Mouse (Mus musculus) forebrain, embryonic 10.5 days (tissue): ENCODE measurements at regions not wholly inside any gene's neighbourhood (a gene's known extent, or its start where the extent isn't known, plus 50 kb on each side); places are given as distances from the start of the nearest gene placed in this dataset.

ENCODE experiments used
- DNase-seq: peaks from one replicate; pipeline ENCODE4 v3.0.0-alpha.2; 2017; ENCODE audit warnings: low spot score; ENCODE audit errors: extremely low spot score
- H3K27ac ChIP-seq: fragments of 300-500 bp; sonication (generic); 2 replicates; pipeline ENCODE4 v1.5.1; 2016; ENCODE audit warnings: mild to moderate bottlenecking
- H3K27me3 ChIP-seq: fragments of 300-500 bp; sonication (generic); 2 replicates; pipeline ENCODE4 v1.6.1; 2016; ENCODE audit warnings: mild to moderate bottlenecking; ENCODE audit not compliant: poor library complexity, severe bottlenecking
- H3K36me3 ChIP-seq: fragments of 300-500 bp; sonication (generic); replicated peaks from 2 replicates; pipeline ENCODE4 v1.6.1; 2016; ENCODE audit warnings: mild to moderate bottlenecking, moderate library complexity
- H3K4me1 ChIP-seq: fragments of 300-500 bp; sonication (generic); 2 replicates; pipeline ENCODE4 v1.6.1; 2016
- H3K4me3 ChIP-seq: fragments of 300-500 bp; sonication (generic); 2 replicates; pipeline ENCODE4 v1.5.1; 2016; ENCODE audit warnings: mild to moderate bottlenecking, moderate library complexity
- H3K9me3 ChIP-seq: fragments of 300-500 bp; sonication (generic); 2 replicates; pipeline ENCODE4 v1.6.1; 2016; ENCODE audit warnings: mild to moderate bottlenecking, moderate library complexity
- WGBS: fragments of 180-500 bp; shearing (Covaris S2); methylation state at CpG from one replicate; pipeline ENCODE4 v1.1.7; 2016; 5-methylcytosine and 5-hydroxymethylcytosine counted together

DNA sequence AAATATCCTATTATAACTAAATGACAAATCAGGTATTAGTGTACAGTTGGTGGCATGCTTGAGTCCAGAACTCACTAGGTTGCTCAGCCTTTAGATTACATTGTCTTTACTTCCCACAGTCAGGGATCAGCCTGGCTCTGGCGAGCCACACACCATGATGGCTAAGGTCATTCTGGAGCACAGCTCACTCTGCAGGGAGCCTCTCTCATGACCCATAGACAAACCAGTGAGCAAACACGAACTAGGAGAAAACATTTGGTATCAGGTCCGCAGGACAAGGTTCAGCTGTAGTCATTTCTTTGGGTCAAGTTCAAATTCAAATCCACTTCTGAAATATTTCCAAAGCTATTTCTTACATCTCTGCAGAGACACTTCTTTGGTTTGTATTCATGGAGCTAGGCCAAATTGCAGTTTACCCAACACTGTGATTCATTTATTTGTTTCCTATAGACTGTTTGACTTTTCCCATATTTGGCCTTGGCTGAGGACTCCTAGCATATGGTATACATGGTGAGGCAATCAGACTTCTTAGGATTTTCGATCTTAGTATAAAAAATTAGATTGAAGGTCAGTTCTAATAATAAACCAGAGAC, 64.5 kb upstream of the Eed start:
- H3K4me3 ChIP-seq: no peak overlapping the region
- H3K36me3 ChIP-seq: no peaks in the 10 kb centered on the region
- 79% methylated on average over 4 of the region's 4 CpGs for WGBS
- H3K27me3 ChIP-seq: no peaks in the 10 kb centered on the region
- peaks cover 26% of the 10 kb centered on the region for H3K4me1 ChIP-seq
- H3K9me3 ChIP-seq: no peaks in the 10 kb centered on the region
- no peak for DNase-seq
- no peak overlapping the region for H3K27ac ChIP-seq

- H3K4me3 ChIP-seq: no peak overlapping the region
- WGBS: 95% methylated on average over 3 of the region's 3 CpGs
- DNase-seq: no peak
- H3K4me1 ChIP-seq: peaks cover 18% of the 10 kb centered on the region
- no peak overlapping the region for H3K27ac ChIP-seq
- H3K36me3 ChIP-seq: no peaks in the 10 kb centered on the region
- no peaks in the 10 kb centered on the region for H3K27me3 ChIP-seq
- no peaks in the 10 kb centered on the region for H3K9me3 ChIP-seq
Observed at GRCm38 (mm10) chr7:90046228-90046627, 65.4 kb upstream of the Eed start.

- H3K4me3 ChIP-seq: no peak overlapping the region
- H3K36me3 ChIP-seq: no peaks in the 10 kb centered on the region
- no peaks in the 10 kb centered on the region for H3K9me3 ChIP-seq
- WGBS: 90% methylated on average over 4 of the region's 4 CpGs
- H3K4me1 ChIP-seq: peaks cover 12% of the 10 kb centered on the region
- H3K27me3 ChIP-seq: no peaks in the 10 kb centered on the region
- DNase-seq: no peak
- H3K27ac ChIP-seq: no peak overlapping the region
Observed at GRCm38 (mm10) chr7:90046862-90047261, 66.1 kb upstream of the Eed start.

DNA sequence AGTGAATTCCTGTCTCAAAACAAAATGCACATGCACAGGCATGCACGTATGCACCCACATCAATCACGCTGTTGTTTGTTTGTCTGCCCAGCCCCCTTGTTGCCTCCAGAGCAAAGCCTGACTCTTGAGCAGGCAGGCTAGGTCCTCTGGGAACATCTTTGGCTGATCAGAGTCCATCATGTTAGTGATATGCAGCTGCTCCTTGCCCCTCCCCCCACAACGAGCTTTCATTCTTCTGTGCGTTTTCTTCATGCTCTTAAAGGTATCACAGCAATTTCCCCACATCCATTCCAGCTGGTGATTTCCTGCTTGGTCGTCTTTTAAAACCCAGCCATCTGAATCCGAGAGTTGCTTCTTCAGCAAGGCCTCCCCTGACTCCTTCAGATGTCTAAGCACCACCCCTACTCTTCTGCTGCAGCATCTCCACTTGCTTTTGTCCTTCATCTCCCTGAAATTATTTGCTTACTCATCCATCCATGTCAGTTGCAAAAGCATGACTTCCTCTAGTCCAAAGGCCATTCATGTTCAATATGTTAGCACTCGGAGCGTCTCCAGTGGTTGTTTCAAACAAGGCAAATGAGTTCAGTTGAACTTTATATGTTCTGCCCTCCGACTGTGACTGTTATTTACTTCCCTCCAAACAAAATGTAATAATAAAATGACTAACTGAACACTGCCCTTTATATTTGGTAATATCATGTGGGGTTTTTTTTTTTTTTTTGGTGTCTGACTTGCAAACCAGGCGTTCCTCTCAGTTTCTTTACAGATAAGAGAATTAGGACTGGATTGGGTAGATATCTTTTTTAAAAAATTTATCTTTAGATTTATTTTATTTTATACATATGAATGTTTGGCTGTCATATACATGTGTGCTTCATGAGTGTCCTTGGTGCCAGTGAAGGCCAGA, 67.9 kb upstream of the Eed start:
- Histone ChIP-seq H3K4me3 (no peak overlapping the region), H3K4me1 (0 out of 2 replicates have a peak, but pooled peaks cover 6% of the 10 kb centered on the region), H3K9me3 (no peaks in the 10 kb centered on the region), H3K36me3 (no peaks in the 10 kb centered on the region), H3K27ac (no peak overlapping the region), H3K27me3 (no peaks in the 10 kb centered on the region)
- no peak for DNase-seq
- WGBS: 85% methylated on average over 10 of the region's 10 CpGs

- WGBS: 85% methylated on average over 8 of the region's 8 CpGs
- no peaks in the 10 kb centered on the region for H3K36me3 ChIP-seq
- no peaks in the 10 kb centered on the region for H3K27me3 ChIP-seq
- no peak for DNase-seq
- H3K4me1 ChIP-seq: peaks cover 9% of the 10 kb centered on the region; the same call in 1 of the 2 replicates
- H3K4me3 ChIP-seq: no peak overlapping the region
- no peak overlapping the region for H3K27ac ChIP-seq
- no peaks in the 10 kb centered on the region for H3K9me3 ChIP-seq
Observed at GRCm38 (mm10) chr7:90049831-90050237, 69.1 kb upstream of the Eed start.

DNA sequence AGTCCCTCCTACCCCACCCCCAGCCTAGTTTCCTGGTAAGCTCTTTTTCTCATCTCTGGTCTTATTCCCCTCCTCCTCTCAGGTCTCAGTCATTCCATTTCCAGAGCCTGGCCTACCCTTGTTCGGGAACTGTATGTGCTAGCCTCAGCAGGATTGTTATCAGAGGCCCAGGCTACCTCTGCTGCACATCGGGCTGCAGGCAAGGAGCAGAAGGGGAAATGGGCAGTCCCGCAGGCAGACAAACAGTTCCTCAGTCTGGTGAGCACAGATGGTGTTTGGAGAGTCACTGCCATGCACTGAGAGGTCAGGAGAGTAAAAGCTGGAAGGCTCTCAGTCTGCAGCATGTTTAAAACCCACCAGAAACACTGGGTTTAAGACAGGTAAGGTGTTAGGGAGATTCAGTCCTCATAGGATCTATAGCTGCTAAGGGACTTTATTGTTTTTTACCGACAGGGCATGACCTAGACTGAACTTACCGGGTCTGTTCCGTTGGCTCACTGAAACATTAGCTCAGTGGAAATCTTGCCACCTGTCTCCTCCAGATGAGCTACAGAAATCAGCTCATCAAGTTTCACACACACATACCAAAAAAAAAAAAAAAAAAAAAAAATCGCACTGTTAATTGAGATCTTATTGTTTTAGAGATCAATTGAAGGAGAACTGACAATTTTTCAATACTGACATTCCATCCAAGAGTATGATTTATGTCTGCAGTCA, 74.2 kb upstream of the Eed start:
- Histone ChIP-seq H3K27ac (no peak overlapping the region), H3K9me3 (no peaks in the 10 kb centered on the region), H3K4me3 (no peak overlapping the region), H3K36me3 (no peaks in the 10 kb centered on the region), H3K4me1 (peaks cover 5% of the 10 kb centered on the region; the same call in 1 of the 2 replicates), H3K27me3 (no peaks in the 10 kb centered on the region)
- no peak for DNase-seq
- 56% methylated on average over 7 of the region's 7 CpGs for WGBS

DNA sequence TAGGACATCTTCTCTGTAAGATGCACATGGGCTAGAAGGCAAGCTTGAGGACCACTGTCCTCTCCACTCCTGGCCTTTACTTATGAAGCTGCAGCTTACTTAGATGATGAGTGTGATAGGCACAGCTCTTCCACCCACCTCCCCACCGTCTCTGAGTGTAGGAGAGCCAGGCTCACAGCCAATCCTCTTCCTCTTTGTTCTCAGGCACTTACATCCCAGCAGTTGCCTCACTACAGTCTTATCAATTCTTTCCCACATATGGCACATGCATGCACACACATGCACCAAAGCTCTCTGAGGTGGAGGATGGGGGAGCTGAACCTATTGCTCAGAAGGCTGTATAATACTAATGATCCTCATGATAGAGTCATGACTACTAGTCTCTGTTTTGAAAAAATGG, 72.1 kb upstream of the Picalm start:
- no peaks in the 10 kb centered on the region for H3K27me3 ChIP-seq
- DNase-seq: no peak
- H3K9me3 ChIP-seq: no peaks in the 10 kb centered on the region
- H3K27ac ChIP-seq: no peak overlapping the region
- no peaks in the 10 kb centered on the region for H3K36me3 ChIP-seq
- peaks cover 5% of the 10 kb centered on the region; the same call in 1 of the 2 replicates for H3K4me1 ChIP-seq
- H3K4me3 ChIP-seq: no peak overlapping the region
- whole genome bisulfite sequencing: 83% methylated on average over 1 of the region's 1 CpGs

DNA sequence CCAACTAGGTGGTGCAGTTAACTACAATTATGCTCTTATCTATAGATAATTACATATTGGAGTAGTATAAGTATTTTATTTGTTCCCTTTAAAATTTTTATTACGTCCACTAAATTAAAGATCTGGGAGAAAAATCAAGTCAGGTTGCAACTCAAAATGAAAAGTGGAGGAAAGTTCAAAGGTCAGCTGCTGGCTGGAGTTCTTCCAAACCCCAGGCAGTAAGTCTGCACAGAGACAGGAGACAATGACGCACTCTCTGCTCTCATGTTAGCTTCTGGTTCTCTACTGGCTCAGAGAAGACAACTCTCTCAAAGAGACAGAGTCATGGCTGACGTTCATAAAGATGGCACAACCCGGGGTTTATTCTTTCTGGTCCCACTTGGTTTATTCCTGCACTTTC, 71.4 kb upstream of the Picalm start:
- Histone ChIP-seq H3K4me1 (peaks cover 5% of the 10 kb centered on the region; the same call in 1 of the 2 replicates), H3K9me3 (no peaks in the 10 kb centered on the region), H3K36me3 (no peaks in the 10 kb centered on the region), H3K27me3 (no peaks in the 10 kb centered on the region), H3K4me3 (no peak overlapping the region), H3K27ac (no peak overlapping the region)
- 92% methylated on average over 4 of the region's 4 CpGs for WGBS
- no peak for DNase-seq

DNA sequence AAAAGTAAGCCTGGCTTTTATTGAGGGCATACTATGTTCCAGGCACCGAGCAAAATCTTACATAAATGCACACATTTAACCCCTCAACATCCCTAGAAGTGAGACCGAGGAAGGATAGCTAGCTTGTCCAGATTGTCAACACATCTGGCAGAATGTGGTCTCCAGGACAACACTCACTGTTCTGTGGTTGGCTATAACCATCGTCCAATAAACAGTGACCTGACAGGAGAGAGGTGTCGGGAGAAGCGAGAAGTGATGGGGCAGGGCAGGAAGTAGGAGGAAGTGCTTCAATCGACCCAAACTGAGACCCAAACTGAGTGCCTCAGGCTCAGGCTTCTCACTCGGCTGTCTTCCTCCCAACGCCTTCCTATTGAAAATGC, 70.8 kb upstream of the Picalm start:
- H3K36me3 ChIP-seq: no peaks in the 10 kb centered on the region
- whole genome bisulfite sequencing: 80% methylated on average over 8 of the region's 8 CpGs
- no peaks in the 10 kb centered on the region for H3K27me3 ChIP-seq
- H3K4me1 ChIP-seq: peaks cover 5% of the 10 kb centered on the region; the same call in 1 of the 2 replicates
- no peak for DNase-seq
- H3K27ac ChIP-seq: peak overlapping the region; percentile 31; the same call in 1 of the 2 replicates
- H3K9me3 ChIP-seq: no peaks in the 10 kb centered on the region
- H3K4me3 ChIP-seq: no peak overlapping the region

- DNase-seq: no peak
- WGBS: 74% methylated on average over 6 of the region's 6 CpGs
Observed at GRCm38 (mm10) chr7:90059629-90060301, 70.2 kb upstream of the Picalm start.

DNA sequence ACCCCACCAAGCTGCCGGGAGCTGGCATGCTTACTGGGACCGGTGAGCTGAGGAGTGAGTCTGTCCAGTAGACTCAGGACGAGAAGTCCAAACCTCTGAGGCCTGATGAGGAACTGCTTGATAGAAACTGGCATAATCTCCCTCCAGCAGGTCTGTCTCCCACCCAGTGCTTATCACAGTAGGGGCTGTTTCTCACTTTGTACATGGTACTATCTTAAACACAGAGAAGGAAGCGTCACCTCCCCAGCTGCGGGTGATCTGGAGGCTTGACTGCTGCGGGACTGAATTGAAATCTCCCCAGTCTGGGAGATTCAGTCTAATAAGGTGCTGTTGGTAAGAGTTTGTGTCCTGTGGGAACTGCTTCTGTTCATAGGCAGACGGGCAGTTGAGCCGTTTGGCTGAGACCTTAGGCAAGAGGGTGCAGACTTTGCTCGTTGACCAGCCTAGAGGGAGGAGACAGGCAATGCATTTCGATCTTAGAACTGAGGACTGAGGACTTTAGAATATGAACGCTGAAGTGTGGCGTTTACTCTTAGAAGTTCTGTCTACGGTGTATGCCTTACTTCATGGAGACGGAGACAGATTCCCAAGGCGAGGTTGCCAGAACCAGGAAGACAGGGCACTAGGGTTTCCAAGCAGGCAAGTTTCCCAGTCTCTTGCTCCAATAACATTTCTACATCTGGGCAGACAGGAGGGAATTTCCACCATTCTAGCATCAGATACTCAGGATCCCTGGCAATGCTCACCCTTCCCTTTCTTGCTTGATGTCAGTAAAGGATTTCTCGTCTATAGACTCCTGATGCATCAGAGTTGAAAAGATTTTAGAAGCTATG, 69.5 kb upstream of the Picalm start:
- no peaks in the 10 kb centered on the region for H3K9me3 ChIP-seq
- no peaks in the 10 kb centered on the region for H3K27me3 ChIP-seq
- H3K27ac ChIP-seq: 0 out of 2 replicates have a peak overlapping the region, but pooled peaks have one; percentile 31
- no peak overlapping the region for H3K4me3 ChIP-seq
- no peak for DNase-seq
- H3K4me1 ChIP-seq: no peaks in the 10 kb centered on the region
- WGBS: 84% methylated on average over 16 of the region's 16 CpGs
- H3K36me3 ChIP-seq: no peaks in the 10 kb centered on the region

More at GRCm38 (mm10) chr7:90059629-90060301, 70.2 kb upstream of the Picalm start:
- peak overlapping the region; percentile 31; the same call in 1 of the 2 replicates for H3K27ac ChIP-seq
- no peaks in the 10 kb centered on the region for H3K9me3 ChIP-seq
- H3K4me1 ChIP-seq: peaks cover 3% of the 10 kb centered on the region; the same call in 1 of the 2 replicates
- H3K4me3 ChIP-seq: no peak overlapping the region
- no peaks in the 10 kb centered on the region for H3K27me3 ChIP-seq
- H3K36me3 ChIP-seq: no peaks in the 10 kb centered on the region

DNA sequence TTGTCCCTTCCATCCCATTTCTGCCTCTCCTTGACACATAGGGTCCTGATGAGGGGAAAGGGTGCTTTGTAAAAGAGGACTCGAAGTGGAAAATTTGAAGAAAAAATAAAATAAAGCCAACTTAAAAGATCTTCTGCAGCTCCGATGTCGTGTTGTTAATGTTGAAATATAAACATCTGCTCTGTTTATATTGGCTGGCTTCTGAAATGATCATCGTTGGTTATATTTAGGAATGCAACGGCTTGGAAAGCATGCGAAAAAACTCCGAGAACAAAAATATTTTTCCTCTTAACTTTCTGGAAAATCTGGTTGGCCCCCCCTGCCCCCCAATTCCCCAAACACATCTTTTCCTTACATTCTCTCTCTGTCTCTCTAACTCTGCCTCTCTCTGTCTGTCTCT, 68.3 kb upstream of the Picalm start:
- no peak overlapping the region for H3K27ac ChIP-seq
- DNase-seq: no peak
- 94% methylated on average over 7 of the region's 7 CpGs for WGBS
- no peaks in the 10 kb centered on the region for H3K27me3 ChIP-seq
- H3K4me1 ChIP-seq: no peaks in the 10 kb centered on the region
- no peaks in the 10 kb centered on the region for H3K36me3 ChIP-seq
- no peaks in the 10 kb centered on the region for H3K9me3 ChIP-seq
- no peak overlapping the region for H3K4me3 ChIP-seq
